Mouse (Mus musculus): ENCODE data around the gene BC049352.

DNA sequence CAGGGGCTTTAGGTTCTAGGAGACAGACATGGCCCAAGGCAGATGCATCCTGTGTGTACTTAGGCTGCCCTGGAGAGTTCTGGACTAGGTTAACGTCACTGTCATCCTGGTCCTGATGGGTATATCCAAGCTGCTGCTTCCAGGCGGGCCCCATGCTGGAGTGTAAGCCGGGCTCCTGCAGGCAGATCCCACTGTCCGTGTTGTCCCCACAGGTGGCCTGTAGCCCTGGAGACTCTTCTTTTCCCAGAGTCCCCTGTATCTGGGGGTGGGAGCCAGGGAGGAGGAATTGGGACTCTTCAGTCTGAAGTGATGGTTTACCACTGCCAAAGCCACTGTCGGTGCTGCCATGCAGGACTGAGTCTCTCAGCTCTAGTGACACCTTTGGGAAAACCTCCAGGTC is 74.2 kb downstream of the BC049352 start:
- TF ChIP-seq POLR2A (IDR thresholded peaks at IDR 0.05; ENCODE audit: low read depth, low read length) (no peak), RCOR1 (conservative IDR thresholded peaks at IDR 0.05; ENCODE audit: low read depth, low read length) (no peak), MAX (IDR thresholded peaks at IDR 0.05; ENCODE audit: low read length) (no peak), ZC3H11A (IDR thresholded peaks at IDR 0.05; ENCODE audit: low read depth, low read length) (no peak), EP300 (IDR thresholded peaks at IDR 0.05; ENCODE audit: low read length) (no peak), MEF2A (IDR thresholded peaks at IDR 0.05; ENCODE audit: borderline replicate concordance, low read depth, low read length) (no peak), ZMIZ1 (IDR thresholded peaks at IDR 0.05; ENCODE audit: low read depth, low read length) (no peak)

Data from CH12.LX (cell line).